Mouse (Mus musculus) lung, embryonic 14.5 days (tissue): ENCODE data around the gene Mta2. TPM values are rescaled to one million over a fixed set of nuclear protein-coding genes. Genes with fewer than 3 reads are reported as not detected.

ENCODE experiments used
- ATAC-seq: fragments of 200-750 bp; cut with Nextera tagmentation; 2 replicates; pipeline ENCODE4 v1.8.0; 2017; ENCODE audit warnings: mild to moderate bottlenecking, moderate TSS enrichment, moderate library complexity; ENCODE audit not compliant: insufficient read depth
- DNase-seq: peaks from one replicate; pipeline ENCODE4 v3.0.0-alpha.2; 2015
- H3K27ac ChIP-seq: fragments of 300-500 bp; sonication (generic); 2 replicates; pipeline ENCODE4 v1.5.1; 2014; ENCODE audit warnings: low read depth, mild to moderate bottlenecking, moderate library complexity
- H3K27me3 ChIP-seq: fragments of 300-500 bp; sonication (generic); 2 replicates; pipeline ENCODE4 v1.6.1; 2014; ENCODE audit warnings: low read length, control low read depth; ENCODE audit not compliant: insufficient read depth
- H3K36me3 ChIP-seq: fragments of 300-500 bp; sonication (generic); 2 replicates; pipeline ENCODE4 v1.6.1; 2014; ENCODE audit warnings: control low read depth; ENCODE audit not compliant: insufficient read depth
- H3K4me1 ChIP-seq: fragments of 300-500 bp; sonication (generic); 2 replicates; pipeline ENCODE4 v1.6.1; 2014; ENCODE audit warnings: antibody characterized with exemption, control low read depth; ENCODE audit not compliant: insufficient read depth
- H3K4me2 ChIP-seq: fragments of 300-500 bp; sonication (generic); 2 replicates; pipeline ENCODE4 v1.6.1; 2014; ENCODE audit warnings: mild to moderate bottlenecking
- H3K4me3 ChIP-seq: fragments of 300-500 bp; sonication (generic); 2 replicates; pipeline ENCODE4 v1.5.1; 2014; ENCODE audit warnings: low read depth, low read length
- H3K9ac ChIP-seq: fragments of 300-500 bp; sonication (generic); 2 replicates; pipeline ENCODE4 v1.6.1; 2014
- H3K9me3 ChIP-seq: fragments of 300-500 bp; sonication (generic); 2 replicates; pipeline ENCODE4 v1.6.1; 2016; ENCODE audit warnings: low read depth, low read length, control low read depth
- CTCF ChIP-seq: IDR thresholded peaks from 2 replicates; pipeline ENCODE4 v1.5.1; 2016; ENCODE audit warnings: antibody characterized with exemption, low read depth
- WGBS: fragments of 180-500 bp; shearing (Covaris S2); extraction: QIAGEN DNeasy Blood & Tissue Kit; methylation state at CpG from one replicate; pipeline ENCODE4 v1.1.7; 2014; 5-methylcytosine and 5-hydroxymethylcytosine counted together
- polyA plus RNA-seq: library from polyadenylated mRNA; unstranded; fragments of >200 nt; fragmentation: Nextera tagmentation; extraction: Ambion mirVana; gene quantifications from 2 replicates; pipeline ENCODE4 v1.2.1, GENCODE M21; 2014

Mta2 gene
- polyA plus RNA-seq, 1 experiment from 2014 or later: 52.1 TPM

DNA sequence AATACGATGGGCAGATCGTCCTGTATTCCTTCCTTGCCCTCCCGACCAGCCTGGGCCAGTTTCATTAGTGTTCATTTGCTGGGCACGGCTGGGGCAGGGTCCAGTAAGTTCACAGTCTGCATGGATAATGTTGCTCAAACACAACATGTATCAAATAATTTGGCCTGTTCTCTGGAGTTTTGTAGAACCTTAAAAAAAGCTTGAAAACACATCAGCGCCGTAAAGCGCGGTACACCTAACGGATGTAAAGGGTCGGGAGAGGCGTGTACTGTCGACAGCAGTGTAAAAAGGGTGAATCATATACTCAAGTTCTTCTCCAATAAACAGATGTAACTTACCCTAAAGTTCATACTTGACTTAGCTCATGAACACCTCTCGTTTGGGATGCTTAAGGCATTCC is 43.1 kb upstream of the Mta2 start:
- Histone ChIP-seq H3K4me1 (peaks cover 14% of the 10 kb centered on the region; the same call in 1 of the 2 replicates), H3K27me3 (no peaks in the 10 kb centered on the region), H3K4me2 (peak overlapping the region; percentile 75), H3K9me3 (no peaks in the 10 kb centered on the region), H3K4me3 (peak overlapping the region; percentile 89), H3K36me3 (peaks cover 53% of the 10 kb centered on the region), H3K27ac (peak overlapping the region; percentile 81), H3K9ac (peak overlapping the region; percentile 96)
- ATAC-seq (no peak), DNase-seq (peak; percentile 28)
- no peak for TF ChIP-seq CTCF
- WGBS: 4% methylated on average over 13 of the region's 13 CpGs

DNA sequence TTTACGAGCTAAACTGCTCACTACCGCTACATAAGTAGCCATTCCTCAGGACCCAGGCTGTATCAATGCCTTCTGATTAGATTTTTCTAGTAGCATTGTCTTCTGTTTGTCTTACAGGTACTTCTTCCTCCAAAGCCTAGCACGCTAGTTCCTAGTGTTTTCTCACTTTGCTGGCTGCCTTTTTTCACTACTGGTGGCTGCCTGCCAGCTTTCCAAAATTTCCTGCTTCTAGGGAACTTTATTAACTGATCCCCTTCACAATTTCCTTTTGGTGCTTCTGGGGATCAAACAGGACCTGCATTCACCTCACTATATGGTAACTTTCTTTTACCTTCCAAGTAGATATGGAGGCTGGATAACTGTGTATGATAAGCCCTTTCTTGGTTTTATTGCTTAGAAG is 42.6 kb upstream of the Mta2 start:
- H3K27me3 ChIP-seq: no peaks in the 10 kb centered on the region
- no peak overlapping the region; the same call in 1 of the 2 replicates for H3K27ac ChIP-seq
- peak overlapping the region; percentile 89 for H3K4me3 ChIP-seq
- H3K4me1 ChIP-seq: 0 out of 2 replicates have a peak, but pooled peaks cover 10% of the 10 kb centered on the region
- peaks cover 59% of the 10 kb centered on the region for H3K36me3 ChIP-seq
- H3K9ac ChIP-seq: peak overlapping the region; percentile 96
- peak overlapping the region; percentile 75 for H3K4me2 ChIP-seq
- no peaks in the 10 kb centered on the region for H3K9me3 ChIP-seq
- WGBS: 26% methylated on average over 3 of the region's 3 CpGs
- TF ChIP-seq CTCF: no peak
- DNase-seq (peak; percentile 39), ATAC-seq (no peak)

DNA sequence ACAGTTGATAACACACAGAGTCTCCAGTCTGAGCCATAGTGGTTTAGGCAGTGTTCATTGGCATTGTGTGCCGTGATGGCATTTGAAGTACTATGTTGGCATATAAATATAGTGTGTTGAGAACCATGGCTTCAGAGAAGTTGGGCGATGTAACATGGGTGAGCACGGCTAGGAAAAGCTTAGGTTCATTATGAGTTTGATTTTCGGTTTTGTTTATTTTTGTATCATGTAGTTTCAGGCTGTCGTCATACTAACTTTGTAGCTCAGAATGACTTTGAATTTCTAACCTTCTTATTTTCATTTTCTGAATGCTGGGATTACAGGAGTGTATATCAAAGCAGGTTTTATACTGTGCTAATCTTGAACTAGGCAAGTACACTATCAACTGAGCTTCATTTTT is 38.3 kb upstream of the Mta2 start:
- Histone ChIP-seq H3K4me1 (0 out of 2 replicates have a peak, but pooled peaks cover 5% of the 10 kb centered on the region), H3K36me3 (peaks cover 71% of the 10 kb centered on the region), H3K4me3 (no peak overlapping the region), H3K4me2 (no peak overlapping the region), H3K9me3 (no peaks in the 10 kb centered on the region), H3K9ac (no peak overlapping the region), H3K27me3 (no peaks in the 10 kb centered on the region), H3K27ac (no peak overlapping the region)
- DNase-seq: no peak
- 86% methylated on average over 5 of the region's 5 CpGs for WGBS
- TF ChIP-seq CTCF: no peak
- no peak for ATAC-seq

DNA sequence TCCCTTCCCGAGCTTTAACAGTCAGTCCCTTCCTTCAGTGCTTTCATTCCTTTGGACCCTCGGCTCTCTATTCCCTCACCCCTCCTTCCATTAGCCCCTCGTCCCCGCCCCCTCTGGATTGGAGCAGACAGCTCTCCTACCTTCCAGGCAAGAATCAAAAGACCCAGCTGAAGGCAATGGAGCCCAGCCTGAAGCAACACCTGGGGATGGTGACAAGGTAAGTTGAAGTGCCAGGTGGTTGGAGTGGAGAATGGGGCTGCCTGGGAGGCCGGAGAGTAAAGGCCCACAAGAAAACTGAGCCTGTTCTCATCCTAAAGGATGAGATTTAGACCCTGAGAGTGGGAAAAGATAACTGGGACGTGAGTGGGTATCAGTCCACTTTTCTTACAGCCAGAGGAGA is 33.1 kb upstream of the Mta2 start:
- no peak overlapping the region for H3K9ac ChIP-seq
- no peaks in the 10 kb centered on the region for H3K4me1 ChIP-seq
- H3K36me3 ChIP-seq: peaks cover 99% of the 10 kb centered on the region
- H3K4me3 ChIP-seq: no peak overlapping the region
- no peak for TF ChIP-seq CTCF
- H3K27me3 ChIP-seq: no peaks in the 10 kb centered on the region
- H3K9me3 ChIP-seq: no peaks in the 10 kb centered on the region
- DNase-seq: no peak
- no peak overlapping the region for H3K4me2 ChIP-seq
- 87% methylated on average over 6 of the region's 6 CpGs for WGBS
- ATAC-seq: no peak
- H3K27ac ChIP-seq: no peak overlapping the region

DNA sequence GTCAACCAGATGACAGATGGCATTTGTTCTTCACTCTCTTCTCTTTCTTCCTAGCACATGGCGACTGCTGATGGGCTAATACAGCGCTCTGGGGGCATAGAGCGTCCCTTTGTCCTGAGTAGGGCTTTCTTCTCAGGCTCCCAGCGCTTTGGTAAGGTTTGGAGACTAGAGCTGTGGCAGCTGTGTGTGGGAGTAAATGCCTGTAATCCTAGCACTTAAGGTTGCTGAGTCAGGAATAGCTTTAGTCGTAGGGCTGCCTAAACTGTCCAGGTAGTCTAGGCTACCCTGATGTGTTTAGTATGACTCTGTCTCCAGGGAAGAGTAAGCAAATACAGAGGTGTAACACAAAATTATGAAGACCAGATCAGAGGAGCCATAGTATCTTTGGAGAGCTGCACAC is 29.9 kb upstream of the Mta2 start:
- Histone ChIP-seq H3K27ac (no peak overlapping the region), H3K4me3 (no peak overlapping the region), H3K9ac (no peak overlapping the region), H3K9me3 (no peaks in the 10 kb centered on the region), H3K36me3 (peaks cover 100% of the 10 kb centered on the region), H3K4me2 (no peak overlapping the region), H3K4me1 (no peaks in the 10 kb centered on the region), H3K27me3 (no peaks in the 10 kb centered on the region)
- WGBS: 90% methylated on average over 5 of the region's 5 CpGs
- TF ChIP-seq CTCF: no peak
- no peak for DNase-seq
- ATAC-seq: no peak

DNA sequence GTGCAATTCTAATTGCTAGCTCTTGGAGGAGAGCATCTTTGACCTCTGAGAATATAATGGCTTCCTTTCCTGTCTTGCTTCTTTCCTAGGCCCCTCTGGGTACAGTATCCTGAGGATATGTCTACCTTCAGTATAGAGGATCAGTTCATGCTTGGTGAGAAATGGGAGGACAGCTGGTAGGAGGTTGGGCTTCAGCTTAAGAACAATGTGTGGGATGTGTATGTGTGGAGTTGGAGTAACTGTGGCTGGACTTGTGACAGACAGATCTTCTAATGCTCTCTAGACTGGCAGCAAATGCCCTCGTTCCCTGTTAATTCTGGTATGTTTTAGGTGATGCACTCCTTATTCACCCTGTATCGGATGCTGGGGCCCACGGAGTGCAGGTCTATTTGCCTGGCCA is 27.5 kb upstream of the Mta2 start:
- Histone ChIP-seq H3K4me2 (no peak overlapping the region), H3K4me1 (no peaks in the 10 kb centered on the region), H3K4me3 (no peak overlapping the region), H3K36me3 (peaks cover 79% of the 10 kb centered on the region), H3K9ac (no peak overlapping the region), H3K27ac (no peak overlapping the region), H3K9me3 (no peaks in the 10 kb centered on the region), H3K27me3 (no peaks in the 10 kb centered on the region)
- no peak for TF ChIP-seq CTCF
- 95% methylated on average over 3 of the region's 3 CpGs for WGBS
- ATAC-seq (no peak), DNase-seq (no peak)

DNA sequence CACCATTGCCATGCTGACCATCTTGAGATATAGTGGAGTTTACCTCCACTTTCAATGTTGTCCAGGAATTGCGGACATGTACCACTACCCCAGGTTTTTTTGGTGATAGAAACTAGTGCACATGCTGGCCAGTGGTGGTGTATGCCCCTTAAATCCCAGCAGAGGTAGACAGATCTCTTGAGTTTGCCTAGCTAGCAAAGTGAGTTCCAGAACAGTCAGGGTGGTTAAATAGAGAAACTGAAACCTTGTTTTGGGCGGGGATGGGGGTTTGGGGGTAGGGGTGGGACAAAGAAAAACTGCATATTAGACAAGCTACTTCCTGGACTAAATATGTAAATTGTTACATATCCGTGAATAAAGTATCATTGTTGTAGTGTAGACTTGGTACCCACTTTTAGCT is 22.7 kb upstream of the Mta2 start:
- no peaks in the 10 kb centered on the region for H3K9me3 ChIP-seq
- H3K27ac ChIP-seq: no peak overlapping the region; the same call in 1 of the 2 replicates
- TF ChIP-seq CTCF: no peak
- DNase-seq: no peak
- no peaks in the 10 kb centered on the region for H3K4me1 ChIP-seq
- H3K9ac ChIP-seq: no peak overlapping the region
- 81% methylated on average over 3 of the region's 3 CpGs for WGBS
- no peaks in the 10 kb centered on the region for H3K27me3 ChIP-seq
- H3K4me2 ChIP-seq: no peak overlapping the region
- no peak for ATAC-seq
- no peak overlapping the region for H3K4me3 ChIP-seq
- peaks cover 42% of the 10 kb centered on the region for H3K36me3 ChIP-seq

DNA sequence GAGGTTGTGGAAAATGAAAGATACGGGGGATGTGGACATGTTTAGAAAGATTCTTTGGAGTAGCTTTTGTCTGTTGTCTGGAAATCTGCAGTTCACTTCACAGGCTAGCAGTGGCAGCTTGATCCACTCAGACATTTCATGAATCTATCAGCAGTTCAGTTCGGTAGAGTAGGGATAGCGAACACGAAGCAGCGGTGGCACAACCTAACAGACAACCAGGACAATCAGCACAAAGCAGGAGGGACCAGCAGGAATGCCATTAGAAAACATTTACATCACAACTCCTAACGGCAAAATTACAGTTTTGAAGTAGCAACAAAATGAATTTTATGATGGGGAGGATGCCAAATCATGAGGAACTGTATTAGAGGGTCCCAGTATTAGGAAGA is 22.0 kb upstream of the Mta2 start:
- Histone ChIP-seq H3K4me1 (no peaks in the 10 kb centered on the region), H3K36me3 (peaks cover 35% of the 10 kb centered on the region), H3K27me3 (no peaks in the 10 kb centered on the region), H3K9ac (peak overlapping the region; percentile 73; the same call in 1 of the 2 replicates), H3K27ac (peak overlapping the region; percentile 89), H3K4me3 (peak overlapping the region; percentile 83), H3K4me2 (peak overlapping the region; percentile 89), H3K9me3 (no peaks in the 10 kb centered on the region)
- TF ChIP-seq CTCF: no peak
- WGBS: 56% methylated on average over 6 of the region's 6 CpGs
- no peak for DNase-seq
- no peak for ATAC-seq
